Mouse (Mus musculus) skeletal muscle tissue, adult 2 months (tissue): ENCODE results near the gene Nutm1.
A peak's percentile ranks its signal among the peaks of the same experiment; 100 is the strongest.

Experiments
- DNase-seq: peaks from one replicate; pipeline ENCODE4 v3.0.0-alpha.2; 2012; ENCODE audit warnings: low read depth, low spot score

Gene Nutm1

DNA sequence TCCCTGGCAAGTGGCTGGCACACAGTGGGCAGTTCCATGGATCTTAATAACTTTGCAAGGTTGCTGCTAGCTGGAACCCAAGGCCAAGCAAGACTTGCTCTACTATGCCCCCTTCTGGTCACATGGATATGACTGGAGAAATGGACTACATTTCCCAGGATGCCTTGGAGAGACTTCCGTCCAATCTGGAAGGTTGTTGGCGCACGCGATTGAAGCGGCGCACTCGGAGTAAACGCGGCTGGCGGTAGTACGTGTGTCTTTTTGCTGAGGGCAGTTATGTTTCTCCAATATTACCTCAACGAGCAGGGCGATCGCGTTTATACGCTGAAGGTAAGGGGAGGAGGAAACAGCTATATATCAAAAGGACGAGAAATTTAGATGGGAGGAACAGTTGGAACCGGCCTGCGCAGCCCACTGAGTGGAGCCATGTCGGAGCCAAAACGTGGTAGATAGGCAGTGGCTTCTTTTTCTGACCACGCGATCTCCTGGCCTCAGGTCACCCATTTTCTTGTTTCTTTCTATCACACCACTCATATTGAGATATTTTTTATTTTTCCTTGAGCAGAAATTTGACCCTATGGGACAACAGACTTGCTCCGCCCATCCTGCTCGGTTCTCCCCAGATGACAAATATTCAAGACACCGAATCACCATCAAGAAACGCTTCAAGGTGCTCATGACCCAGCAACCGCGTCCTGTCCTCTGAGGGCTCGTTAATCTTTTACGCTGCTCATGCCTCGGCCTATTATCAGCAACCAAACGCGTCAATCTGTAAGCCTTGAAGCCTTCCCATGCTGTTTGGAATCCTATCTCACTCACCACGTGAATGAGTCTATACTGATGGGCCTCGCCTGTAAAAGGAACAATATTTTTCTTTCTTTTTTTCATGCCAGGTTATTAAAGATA lies 2.9 kb upstream of the Nutm1 start, which contains the start of gene Nop10:
Nop10 (plus strand) TSS at position 179 of the 906 bp plus-strand sequence.
- peak; percentile 78 for DNase-seq

DNA sequence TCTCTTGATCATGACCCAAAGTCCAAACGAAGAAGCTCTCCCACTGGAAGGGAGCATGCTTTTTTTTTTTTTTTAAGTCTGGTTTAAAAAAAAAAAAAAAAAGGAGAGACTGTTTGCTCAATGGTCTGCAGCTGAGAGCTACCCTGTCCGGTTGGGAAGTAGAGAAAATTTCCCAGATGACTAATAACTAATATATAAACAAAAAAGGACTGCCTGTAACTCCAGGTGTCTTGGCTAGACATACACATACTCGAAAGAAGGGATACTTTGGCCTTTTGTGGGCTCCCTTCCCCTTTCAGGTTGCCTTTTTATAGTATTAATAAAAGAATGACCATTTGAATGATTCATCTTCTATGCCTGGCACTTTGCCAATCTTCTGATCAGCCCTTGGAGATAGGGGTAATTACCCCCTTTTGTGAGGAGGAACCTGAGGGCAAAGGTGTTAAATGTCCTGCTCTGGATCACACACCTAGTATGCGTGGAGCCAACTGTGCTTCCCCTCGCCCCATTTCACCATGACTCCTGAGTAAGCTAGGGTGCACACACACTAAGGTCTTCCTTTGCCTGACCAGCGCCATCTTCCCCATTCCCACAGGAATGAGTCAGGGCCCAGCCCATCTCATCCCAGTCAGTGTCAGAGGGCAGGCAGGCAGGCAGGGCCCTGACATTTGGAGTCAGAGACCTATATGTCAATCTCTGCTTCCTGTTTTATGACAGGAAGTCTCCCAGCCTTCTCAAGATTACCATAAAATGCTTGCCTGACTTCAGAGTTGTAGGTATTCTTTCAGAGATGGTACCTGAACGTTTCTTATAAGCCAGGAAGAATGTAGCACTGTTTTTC lies 4.2 kb downstream of the Nutm1 start:
- DNase-seq, result no peak

DNA sequence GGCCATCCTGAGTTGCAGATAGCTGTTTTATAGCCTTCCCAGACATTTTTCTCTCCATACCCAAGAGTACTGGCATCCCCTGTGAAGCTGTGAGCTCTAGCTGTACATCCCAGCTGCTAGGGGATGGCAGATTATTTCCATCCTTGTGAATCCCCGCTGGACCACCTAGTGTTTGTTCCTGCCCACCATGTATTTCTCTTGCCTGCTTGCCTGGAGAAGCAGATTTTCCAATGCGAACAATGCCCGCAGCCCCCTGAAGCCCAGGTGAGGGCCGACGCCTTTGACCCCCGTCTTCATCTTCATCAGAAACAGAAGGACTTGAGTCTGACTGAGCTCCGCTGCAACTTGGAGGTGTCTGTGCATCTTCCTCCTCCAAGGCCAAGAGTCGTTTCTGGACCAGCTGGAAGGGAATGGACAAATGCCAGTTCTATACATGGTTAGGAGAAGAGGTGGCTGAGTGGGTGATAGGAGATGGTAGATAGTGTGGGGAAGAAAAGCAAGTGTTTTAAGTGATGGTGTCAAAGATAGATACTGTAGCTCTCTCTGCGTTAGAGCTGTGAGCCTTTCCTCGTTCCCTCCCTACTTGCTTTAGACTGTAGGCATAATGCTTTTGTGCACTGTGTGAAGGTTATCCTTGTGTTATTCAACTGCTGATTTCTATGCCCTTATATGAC lies 9.2 kb downstream of the Nutm1 start:
- no peak for DNase-seq

DNA sequence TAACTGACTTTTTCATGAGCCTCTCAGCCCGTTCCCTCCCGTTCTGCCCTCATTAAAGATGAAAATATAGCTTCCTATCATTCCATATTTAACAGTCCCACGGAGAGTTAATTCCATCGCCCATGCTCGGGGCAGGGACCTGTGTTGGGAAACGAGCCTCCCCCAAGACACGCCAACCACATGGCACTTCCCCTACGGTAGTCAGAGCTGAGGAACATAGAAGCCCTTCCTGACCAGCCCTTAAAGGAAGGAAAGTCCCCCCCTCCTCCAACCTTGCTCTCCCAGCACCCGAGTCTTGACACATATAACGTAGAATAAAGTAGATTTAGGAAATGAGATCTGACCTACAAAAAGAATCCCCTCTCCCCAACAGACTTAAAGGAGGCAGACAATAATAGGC lies 11.8 kb downstream of the Nutm1 start:
- DNase-seq, result no peak

DNA sequence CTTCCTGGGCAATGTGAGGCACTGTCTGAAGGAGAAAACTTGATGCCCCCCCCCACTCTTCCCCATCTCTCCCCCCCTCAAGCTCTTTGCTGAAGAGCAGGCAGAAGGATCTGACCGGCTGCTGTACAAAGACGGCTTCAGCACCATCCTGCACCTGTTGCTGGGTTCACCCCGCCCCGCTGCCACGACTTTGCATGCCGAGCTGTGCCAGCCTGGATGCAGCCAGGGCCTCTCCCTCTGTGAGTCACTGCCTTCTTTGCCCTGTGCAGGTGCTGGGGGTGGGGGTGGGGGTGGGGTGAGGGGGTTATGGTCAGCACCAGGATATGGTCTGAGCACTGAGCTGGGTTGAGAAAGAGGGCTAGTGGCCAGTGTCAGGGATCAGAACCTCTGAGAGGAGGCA lies 12.9 kb downstream of the Nutm1 start:
- DNase-seq, result no peak

DNA sequence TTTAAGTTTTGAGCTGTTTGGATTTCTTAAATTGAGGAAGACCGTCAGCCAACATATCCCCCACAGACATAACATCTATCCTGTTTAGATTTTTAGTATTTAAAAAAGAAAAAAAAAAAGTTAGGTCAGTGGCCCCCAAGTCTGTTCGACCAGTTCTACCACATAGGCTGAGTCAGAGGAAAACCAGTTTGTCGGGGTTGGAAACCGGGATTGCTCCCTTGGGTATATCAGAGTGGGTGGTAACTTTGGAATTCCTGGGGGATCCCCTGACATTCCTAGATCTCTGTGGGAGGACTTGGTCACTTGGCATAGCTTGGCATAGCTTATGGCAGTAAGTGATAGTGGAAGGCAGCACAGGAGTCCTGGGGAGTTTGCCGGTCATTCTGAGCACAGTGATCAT lies 13.8 kb downstream of the Nutm1 start:
- DNase-seq, result no peak

DNA sequence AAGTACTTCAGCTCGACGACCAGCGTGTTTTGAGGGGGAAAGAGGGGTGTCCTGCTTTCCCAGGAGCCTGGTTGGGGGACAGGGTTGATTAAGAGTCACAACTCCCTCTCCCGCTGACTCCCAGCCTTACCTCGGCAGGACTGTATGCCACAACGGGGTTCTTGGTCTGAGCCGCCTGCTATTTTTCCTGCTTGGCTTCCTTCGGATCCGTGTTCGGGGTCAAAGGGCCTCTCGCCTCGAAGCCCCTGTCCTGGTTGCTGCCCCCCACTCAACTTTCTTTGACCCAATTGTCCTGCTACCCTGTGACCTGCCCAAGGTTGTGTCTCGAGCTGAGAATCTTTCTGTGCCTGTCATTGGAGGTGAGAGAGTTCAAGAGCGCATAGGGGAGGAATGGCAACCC lies 17.3 kb downstream of the Nutm1 start:
- DNase-seq, result no peak

DNA sequence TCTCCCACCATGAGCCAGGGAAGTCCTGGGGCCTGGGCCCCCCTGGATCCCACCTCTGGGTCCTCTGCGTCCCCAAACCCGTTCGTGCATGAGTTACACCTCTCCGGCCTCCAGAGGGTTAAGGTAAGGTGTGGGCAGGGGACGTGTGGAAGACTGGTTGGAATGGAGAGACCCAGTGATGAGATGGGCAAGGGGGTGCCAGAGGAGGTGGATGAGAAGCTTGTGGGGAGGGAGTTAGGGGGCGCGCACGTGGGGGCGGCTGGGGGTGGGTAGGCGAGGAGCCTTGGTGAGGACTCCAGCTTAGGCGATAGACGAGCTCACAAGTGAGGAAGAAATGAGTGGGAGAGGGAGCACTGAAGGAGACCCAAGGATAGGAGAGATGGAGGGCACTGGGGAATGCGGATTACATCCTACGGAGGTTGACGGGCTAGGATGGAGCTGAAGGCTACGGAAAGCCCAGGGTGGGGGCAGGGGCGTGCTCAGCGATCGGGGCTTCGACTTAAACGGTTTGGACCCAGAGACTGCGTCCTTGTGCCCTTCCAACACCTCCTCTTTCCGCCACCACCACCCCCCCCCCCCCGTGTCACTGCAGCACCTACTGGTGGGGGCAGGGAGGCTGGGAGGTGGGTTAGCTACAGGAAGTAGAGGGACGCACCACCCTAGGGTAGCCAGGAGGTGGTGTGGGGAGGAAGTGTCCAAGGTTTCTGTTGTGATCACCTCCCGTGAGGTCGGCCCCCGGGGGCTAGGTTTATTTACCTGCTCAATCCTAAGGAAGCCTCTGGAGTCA lies 19.0 kb downstream of the Nutm1 start:
- no peak for DNase-seq

DNA sequence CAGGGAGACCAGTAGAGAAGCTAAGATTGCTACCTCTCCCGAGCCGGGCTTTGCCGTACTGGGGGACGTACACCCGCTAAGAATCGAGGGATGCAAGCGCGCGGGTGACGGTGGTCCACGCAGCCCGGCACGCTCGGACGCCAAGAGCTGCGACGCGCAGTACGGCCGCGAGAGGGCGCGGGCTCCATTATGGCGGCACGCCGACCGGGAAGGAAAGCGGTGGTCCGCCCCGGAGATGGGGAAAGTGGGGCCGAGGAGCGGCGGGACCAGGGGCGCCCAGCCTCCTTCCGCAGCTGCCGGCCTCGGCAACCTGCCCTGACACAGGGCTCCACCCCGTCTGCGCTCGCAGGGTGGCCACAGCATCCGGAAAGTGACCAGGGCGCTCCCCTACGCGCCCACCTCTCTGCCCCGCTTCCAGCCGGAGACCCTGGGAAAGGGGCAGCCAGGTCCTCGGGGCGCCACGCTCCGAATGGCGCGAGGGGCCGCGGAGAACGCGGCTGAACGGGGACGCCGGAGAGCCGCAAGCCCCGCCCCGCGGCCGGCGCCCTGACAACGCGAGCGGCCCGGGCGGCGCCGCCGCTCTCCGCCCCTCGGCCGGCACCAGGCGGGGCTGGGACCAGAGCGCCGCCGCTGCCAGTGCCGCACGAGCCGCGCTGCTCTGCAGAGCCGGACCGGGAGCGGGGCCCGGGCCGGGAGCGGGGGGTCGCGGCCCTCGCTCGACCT lies 19.7 kb downstream of the Nutm1 start, which contains the start of gene Lpcat4:
Lpcat4 (plus strand) TSS at position 257 of the 723 bp plus-strand sequence.
- DNase-seq, result peak; percentile 38

DNA sequence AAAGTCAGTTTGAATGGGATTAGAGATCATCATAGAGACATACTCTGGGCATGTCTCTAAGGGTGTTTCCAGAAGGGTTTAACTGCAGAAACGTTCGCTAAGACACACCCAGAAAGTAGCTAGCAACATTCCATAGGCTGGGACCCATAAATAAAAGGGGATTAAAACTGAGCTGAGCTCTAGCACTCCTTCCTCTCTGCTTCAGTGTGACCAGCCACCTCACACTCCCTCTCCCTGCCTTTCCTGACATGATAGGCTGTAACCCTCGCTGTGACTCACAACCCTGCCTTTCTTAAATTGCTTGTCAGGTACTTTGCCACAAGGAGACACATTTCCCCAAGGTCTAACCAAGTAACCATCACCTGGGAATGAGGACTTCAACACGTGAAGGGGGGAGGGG lies 21.1 kb downstream of the Nutm1 start:
- no peak for DNase-seq

DNA sequence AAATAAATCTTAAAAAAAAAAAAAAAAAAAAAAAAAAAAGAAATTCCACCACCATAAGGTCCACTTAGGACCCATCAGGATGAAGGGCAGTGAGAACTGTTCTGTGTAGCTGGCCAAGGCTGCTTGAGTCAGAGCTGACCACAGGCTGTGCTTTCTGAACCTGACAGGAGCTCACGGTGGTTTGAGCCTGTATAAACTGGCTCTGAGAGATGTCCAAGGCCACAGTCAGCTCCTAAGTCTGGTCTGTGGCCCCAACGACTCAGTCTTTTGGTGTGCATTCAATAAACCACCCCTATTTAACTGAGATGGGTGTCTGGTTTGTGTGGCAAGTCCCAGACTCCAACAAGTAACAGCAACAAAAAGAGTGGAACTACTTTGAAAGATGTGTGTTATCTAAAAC lies 22.5 kb downstream of the Nutm1 start:
- DNase-seq, result no peak

DNA sequence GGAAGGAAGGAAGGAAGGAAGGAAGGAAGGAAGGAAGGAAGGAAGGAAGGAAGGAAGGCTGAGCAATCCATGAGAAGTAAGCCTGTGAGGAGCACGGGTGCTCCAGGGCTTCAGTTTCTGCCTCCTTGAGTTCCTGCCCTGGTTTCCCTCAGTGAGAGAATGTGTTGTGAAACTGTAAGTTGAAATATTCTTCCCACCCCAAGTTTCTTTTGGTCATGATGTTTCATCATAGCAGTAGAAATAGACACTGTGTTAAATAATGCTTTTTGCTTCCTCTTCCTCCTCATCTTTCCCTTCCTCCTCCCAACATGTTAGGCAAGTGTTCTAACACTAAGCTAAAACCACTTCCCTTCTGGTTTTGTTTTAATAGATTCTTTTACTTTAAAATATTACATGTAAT lies 26.5 kb downstream of the Nutm1 start:
- no peak for DNase-seq

DNA sequence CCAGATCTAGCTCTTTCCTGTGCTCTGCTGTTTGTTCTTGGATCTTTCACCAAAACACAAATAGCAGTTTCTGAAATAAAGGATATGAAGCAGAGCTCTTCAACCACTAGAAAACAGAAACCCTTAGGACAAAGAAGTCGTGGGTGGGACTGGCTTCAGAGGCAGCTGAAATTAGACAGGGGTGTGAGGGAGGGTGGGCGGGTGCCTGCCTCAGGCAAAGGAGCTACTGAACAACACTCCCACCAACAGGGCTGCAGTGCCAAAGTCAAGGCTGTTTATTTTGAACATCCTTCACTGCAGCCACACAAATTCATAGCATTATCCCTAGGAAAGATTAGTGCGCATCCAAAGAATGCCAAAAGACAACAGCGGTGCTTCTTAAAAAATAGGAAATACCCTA lies 34.7 kb downstream of the Nutm1 start:
- no peak for DNase-seq

DNA sequence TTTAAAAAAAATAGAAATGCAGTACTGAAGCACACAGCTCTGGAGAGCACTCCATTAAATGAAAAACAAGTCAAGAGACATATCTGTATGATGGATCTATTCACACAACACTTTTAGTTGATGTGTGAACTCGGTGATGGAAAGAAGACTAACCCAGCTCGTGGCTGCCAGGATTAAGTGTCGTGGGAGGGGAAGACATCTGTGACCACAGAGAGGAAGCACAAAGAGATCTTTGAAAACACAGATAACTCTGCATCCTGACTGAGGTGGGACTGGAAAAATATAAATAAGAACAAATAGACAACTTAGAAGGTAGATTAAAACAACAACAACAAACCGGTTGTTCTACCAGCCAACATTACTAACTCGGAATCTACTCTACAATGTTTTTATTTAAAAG lies 36.5 kb downstream of the Nutm1 start:
- DNase-seq, result no peak

DNA sequence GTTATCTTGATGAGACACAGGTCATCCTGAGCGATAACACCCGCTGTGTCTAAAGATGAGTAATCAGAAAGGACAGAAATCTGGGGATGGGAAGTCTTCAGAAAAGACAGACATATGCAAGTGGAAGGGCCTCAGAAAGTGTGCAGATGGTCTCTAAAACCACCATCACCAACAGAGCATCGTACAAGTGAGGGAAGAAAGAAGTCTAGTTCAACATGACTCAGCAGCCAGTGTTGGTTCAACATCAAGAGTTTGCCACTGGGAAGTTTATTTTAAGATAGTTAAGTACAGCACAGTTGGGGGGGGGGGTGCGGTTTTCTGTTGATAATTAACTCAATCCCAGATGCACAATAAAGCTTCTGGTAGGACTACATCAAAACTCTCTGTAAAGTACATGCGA lies 38.2 kb downstream of the Nutm1 start:
- DNase-seq, result no peak

DNA sequence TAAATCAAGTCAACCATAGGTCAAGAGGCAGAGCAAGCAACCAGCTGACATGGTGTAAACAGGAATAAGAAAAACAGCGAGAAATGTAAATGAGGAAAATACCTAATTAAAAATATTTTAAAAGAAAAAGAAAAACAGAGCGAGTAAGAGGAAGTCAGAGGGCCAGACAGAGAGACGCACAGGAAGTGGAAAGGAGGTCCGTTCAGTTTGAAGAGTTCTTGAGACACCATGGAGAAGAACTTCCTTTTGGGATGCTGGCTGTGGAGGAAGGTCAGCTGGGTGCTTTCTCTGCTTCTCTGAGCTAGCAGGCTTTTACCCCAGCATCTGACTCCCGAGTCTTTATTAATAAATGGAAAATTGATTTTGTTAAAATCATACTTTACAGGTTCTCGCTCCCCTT lies 41.5 kb downstream of the Nutm1 start:
- no peak for DNase-seq

DNA sequence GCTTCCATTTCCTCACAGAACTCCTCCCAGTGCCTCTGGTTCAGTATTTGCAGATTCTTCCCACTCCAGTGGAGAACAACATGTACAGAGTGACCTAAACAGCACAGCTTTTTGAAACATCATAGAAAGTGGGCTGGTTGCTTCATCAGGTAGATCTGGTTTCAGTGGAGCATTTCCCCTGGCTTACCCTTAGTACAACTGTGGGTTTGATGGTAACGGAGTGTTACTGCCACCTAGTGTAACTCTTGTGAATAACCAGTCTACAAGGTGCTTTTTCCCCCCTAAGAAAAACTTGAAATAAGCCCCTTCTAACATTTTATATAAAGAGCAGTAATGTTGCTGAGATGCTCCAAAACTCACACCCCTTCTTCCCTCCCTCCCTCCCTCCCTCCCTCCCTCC lies 43.1 kb downstream of the Nutm1 start:
- DNase-seq, result no peak

DNA sequence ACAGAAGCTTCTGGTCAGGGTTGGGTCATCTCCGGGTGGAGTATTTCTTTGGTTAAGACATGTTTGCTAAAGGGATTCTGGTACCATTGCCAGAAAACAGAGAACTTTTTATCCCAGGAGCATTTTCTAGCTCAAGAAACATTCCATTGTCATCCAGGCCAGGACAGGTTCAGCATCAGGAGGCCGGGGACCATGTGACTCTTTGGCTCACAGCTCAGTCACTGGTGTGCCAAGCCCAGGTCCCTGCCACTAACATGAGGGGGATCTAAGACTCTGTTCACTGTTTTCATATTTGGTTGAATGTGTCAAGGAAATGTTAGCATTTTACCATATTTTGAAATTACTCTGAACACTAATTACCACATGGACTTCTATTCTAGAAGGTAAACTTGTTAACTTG lies 48.4 kb downstream of the Nutm1 start:
- DNase-seq, result no peak

DNA sequence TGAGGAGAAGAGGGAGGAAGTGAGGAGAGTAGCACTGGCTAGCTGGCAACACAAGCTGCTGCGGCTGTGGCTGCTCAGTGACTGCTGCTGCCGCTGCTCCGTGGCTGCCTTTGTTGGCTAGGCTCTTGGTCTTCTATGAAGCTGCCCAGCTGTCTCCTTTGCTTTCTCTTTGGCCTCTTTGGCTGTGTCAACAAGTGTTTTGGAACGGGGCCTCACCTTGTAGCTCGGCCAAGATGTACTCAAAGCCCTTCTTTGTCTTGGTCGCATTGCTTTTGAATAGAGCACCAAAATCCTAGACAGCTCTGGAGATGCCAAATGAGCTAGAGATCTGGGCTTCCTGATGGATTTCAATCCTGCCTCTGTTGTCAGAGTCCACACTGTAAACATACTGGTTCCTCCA lies 48.9 kb downstream of the Nutm1 start:
- DNase-seq, result no peak

DNA sequence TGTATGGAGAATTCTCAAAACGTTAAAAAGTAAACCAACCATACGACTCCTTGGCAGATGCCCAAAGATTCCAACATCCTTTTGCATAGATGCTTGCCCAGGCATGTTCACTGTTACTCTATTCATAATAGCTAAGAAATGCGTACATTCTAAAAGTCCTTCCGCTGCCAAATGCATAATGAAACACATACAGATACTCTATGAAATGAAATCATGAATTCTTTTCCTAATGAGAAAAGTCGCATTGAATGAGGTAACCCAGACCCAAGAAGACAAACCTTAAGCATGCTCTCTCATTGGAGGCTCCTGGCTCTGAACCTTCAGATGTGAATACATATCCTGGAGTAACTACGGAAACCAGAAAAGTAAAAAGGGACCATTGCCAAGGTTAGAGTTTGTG lies 56.0 kb downstream of the Nutm1 start:
- no peak for DNase-seq
